Mouse (Mus musculus) midbrain, embryonic 12.5 days (tissue): ENCODE data around the gene Smyd1. TPM values are rescaled to one million over a fixed set of nuclear protein-coding genes. Genes with fewer than 3 reads are reported as not detected.

Source experiments
- ATAC-seq: fragments of 200-750 bp; cut with Nextera tagmentation; 2 replicates; pipeline ENCODE4 v1.8.0; 2017; ENCODE audit warnings: low read depth, moderate TSS enrichment, moderate library complexity; ENCODE audit not compliant: low FRiP score
- H3K27ac ChIP-seq: fragments of 300-500 bp; sonication (generic); replicated peaks from 2 replicates; pipeline ENCODE4 v1.5.1; 2016; ENCODE audit warnings: mild to moderate bottlenecking
- H3K27me3 ChIP-seq: fragments of 300-500 bp; sonication (generic); 2 replicates; pipeline ENCODE4 v1.6.1; 2016; ENCODE audit warnings: mild to moderate bottlenecking
- H3K36me3 ChIP-seq: fragments of 300-500 bp; sonication (generic); 2 replicates; pipeline ENCODE4 v1.6.1; 2016
- H3K4me1 ChIP-seq: fragments of 300-500 bp; sonication (generic); 2 replicates; pipeline ENCODE4 v1.6.1; 2016
- H3K4me2 ChIP-seq: fragments of 300-500 bp; sonication (generic); replicated peaks from 2 replicates; pipeline ENCODE4 v1.6.1; 2016; ENCODE audit warnings: mild to moderate bottlenecking, moderate library complexity
- H3K4me3 ChIP-seq: fragments of 300-500 bp; sonication (generic); 2 replicates; pipeline ENCODE4 v1.5.1; 2016; ENCODE audit warnings: mild to moderate bottlenecking
- H3K9ac ChIP-seq: fragments of 300-500 bp; sonication (generic); replicated peaks from 2 replicates; pipeline ENCODE4 v1.6.1; 2016; ENCODE audit warnings: mild to moderate bottlenecking, moderate library complexity
- H3K9me3 ChIP-seq: fragments of 300-500 bp; sonication (generic); 2 replicates; pipeline ENCODE4 v1.6.1; 2016; ENCODE audit warnings: mild to moderate bottlenecking
- WGBS: fragments of 180-500 bp; shearing (Covaris S2); methylation state at CpG from one replicate; pipeline ENCODE4 v1.1.7; 2016; 5-methylcytosine and 5-hydroxymethylcytosine counted together
- polyA plus RNA-seq: library from polyadenylated mRNA; unstranded; fragments of >200 nt; fragmentation: Nextera tagmentation; extraction: Ambion mirVana; gene quantifications from 2 replicates; pipeline ENCODE4 v1.2.1, GENCODE M21; 2016

Gene Smyd1
- polyA plus RNA-seq, 1 experiment from 2014 or later: 0.08 TPM

DNA sequence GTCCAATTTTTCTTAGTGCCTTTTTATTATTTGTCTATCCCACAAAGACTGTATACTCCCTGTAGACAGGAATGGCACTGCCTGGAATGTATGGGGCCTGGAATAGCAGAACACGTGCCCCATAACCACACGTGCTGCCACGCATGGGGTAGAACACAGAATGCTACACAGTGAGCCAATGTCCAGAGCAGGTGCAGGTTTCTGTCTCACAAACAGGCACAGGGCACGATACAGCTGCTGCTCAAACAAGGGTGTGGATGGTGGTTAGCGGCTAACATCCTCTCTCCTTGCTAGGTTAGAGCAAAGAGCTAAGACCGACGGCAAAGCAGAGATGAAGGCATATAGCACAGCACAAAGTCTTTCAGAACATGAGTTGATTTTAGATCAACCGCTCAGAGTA is 14.5 kb downstream of the Smyd1 start:
- H3K27me3 ChIP-seq: no peaks in the 10 kb centered on the region
- no peak overlapping the region for H3K4me3 ChIP-seq
- no peaks in the 10 kb centered on the region for H3K9me3 ChIP-seq
- H3K9ac ChIP-seq: no peak overlapping the region
- H3K4me1 ChIP-seq: no peaks in the 10 kb centered on the region
- H3K36me3 ChIP-seq: no peaks in the 10 kb centered on the region
- ATAC-seq: no peak
- no peak overlapping the region for H3K27ac ChIP-seq
- 89% methylated on average over 8 of the region's 8 CpGs for WGBS
- no peak overlapping the region for H3K4me2 ChIP-seq

DNA sequence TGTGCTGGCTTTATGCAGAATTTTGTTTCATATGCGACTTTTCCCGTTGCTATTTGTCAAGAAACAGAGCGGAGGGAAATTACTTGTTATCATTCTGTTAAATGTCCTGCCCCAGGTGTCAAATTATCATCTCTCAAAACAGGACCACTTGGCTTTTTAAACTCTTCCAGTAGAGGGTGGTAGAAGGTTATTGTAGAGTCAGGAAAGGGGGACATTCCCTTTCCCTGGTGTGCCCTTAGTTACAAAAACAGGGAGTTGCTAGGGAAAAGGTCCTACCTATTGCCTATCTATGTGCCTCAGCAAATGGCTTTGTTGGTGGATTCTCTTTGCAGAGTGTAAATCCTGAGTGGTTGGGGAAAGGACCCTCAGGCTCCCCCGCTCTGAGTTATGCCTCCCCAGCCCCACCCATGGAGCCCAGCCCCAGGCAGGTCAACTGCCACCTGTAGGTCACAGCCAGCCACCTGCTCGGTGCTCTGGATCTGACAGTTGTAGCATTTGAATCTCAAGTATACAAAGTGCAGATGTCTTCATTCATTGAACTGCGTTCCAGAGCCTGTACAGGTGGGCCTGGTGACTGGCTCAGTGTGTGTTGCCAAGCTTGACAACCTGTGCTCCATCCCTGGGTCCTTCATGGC is 19.8 kb downstream of the Smyd1 start:
- ATAC-seq: no peak

DNA sequence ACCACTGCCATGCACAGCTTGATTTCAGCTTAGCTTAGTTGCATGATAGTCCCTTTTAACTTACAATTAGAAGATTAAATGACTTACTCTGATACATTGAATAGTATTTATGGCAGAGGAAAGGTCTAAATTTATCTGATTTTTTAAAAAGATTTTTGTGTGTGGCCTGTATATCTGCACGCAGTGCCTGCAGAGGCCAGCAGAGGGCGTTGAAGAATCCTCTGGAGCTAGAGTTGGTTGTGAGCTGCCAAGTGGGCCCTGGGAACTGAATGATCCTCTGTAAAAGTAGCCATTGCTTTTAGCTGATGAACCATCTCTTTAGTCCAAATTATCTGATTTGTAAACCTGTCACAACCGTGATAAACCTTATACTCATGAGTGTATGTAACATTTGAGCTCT is 23.3 kb downstream of the Smyd1 start:
- H3K9me3 ChIP-seq: no peaks in the 10 kb centered on the region
- no peaks in the 10 kb centered on the region for H3K4me1 ChIP-seq
- H3K9ac ChIP-seq: no peak overlapping the region
- no peaks in the 10 kb centered on the region for H3K36me3 ChIP-seq
- H3K27me3 ChIP-seq: no peaks in the 10 kb centered on the region
- H3K27ac ChIP-seq: no peak overlapping the region
- no peak overlapping the region for H3K4me2 ChIP-seq
- WGBS: 36% methylated on average over 3 of the region's 3 CpGs
- no peak for ATAC-seq
- no peak overlapping the region for H3K4me3 ChIP-seq

More for the DNA sequence above, 19.8 kb downstream of the Smyd1 start:
- no peaks in the 10 kb centered on the region for H3K9me3 ChIP-seq
- H3K27me3 ChIP-seq: no peaks in the 10 kb centered on the region
- no peaks in the 10 kb centered on the region for H3K4me1 ChIP-seq
- no peaks in the 10 kb centered on the region for H3K36me3 ChIP-seq
- 70% methylated on average over 6 of the region's 6 CpGs for WGBS
- no peak overlapping the region for H3K27ac ChIP-seq
- H3K9ac ChIP-seq: no peak overlapping the region
- H3K4me3 ChIP-seq: no peak overlapping the region
- no peak overlapping the region for H3K4me2 ChIP-seq

DNA sequence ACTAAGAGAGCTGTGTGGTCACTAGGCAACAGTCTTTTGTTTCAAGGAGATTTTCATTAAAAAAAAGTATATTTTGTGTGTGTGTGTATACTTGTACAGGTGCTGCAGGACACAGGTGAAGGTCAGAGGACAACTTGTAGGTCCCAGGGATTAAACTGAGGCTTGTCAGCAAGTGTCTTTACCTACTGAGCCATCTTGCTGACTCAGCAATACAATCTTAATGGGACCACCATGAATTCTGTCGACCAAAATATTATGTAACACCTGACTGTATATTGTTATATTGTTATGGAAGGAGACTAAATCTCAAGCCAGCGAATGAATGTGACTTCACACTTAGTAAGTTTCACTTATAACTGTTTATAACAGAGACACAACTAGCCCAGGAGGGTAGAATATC is 24.0 kb downstream of the Smyd1 start:
- H3K4me1 ChIP-seq: no peaks in the 10 kb centered on the region
- H3K4me3 ChIP-seq: no peak overlapping the region
- 67% methylated on average over 2 of the region's 2 CpGs for WGBS
- no peak overlapping the region for H3K4me2 ChIP-seq
- H3K36me3 ChIP-seq: no peaks in the 10 kb centered on the region
- H3K27me3 ChIP-seq: no peaks in the 10 kb centered on the region
- no peak overlapping the region for H3K27ac ChIP-seq
- no peak overlapping the region for H3K9ac ChIP-seq
- ATAC-seq: no peak
- H3K9me3 ChIP-seq: no peaks in the 10 kb centered on the region

DNA sequence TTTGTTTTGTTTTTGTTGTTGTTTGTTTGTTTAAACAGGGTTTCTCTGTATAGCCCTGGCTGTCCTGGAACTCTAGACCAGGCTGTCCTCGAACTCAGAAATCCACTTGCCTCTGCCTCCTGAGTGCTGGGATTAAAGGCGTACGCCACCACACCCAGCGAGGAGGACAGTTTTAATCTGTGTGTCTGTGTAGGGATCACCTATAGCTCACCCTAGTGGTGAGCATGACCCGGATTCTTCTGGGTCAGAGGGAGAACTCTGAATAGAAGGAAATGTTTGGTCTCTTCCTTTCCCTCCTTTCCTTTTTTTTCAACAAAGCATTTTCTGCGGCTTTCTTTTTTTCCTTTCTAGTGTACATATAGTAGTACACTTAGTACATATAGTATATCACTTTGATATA is 26.7 kb downstream of the Smyd1 start:
- Histone ChIP-seq H3K36me3 (no peaks in the 10 kb centered on the region), H3K27ac (no peak overlapping the region), H3K27me3 (no peaks in the 10 kb centered on the region), H3K4me2 (no peak overlapping the region), H3K4me3 (no peak overlapping the region), H3K9ac (no peak overlapping the region), H3K9me3 (no peaks in the 10 kb centered on the region), H3K4me1 (no peaks in the 10 kb centered on the region)
- no peak for ATAC-seq
- 79% methylated on average over 6 of the region's 6 CpGs for WGBS

DNA sequence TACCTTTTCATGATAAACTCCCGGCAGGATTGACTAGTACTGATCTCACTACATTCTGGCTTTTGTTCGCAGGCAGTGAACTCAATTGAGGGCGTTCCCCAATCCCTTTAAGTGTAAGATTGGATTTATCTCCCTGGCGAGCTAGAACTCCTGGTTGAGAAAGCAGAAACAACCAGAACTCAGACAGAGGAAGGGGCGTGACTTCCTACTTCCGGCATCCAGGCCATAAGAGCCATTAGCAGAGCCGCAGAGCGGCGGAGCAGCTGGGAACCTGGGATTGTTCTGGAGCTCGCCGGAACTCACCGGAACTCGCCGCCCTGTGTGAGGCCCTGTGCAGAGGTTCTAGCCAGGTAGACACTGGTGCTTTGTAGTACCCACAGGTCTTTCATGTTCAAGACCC is 28.5 kb downstream of the Smyd1 start:
- no peaks in the 10 kb centered on the region for H3K4me1 ChIP-seq
- H3K4me2 ChIP-seq: no peak overlapping the region
- no peak for ATAC-seq
- no peak overlapping the region for H3K4me3 ChIP-seq
- WGBS: 88% methylated on average over 14 of the region's 14 CpGs
- H3K27me3 ChIP-seq: no peaks in the 10 kb centered on the region
- no peaks in the 10 kb centered on the region for H3K9me3 ChIP-seq
- no peak overlapping the region for H3K9ac ChIP-seq
- H3K27ac ChIP-seq: no peak overlapping the region
- no peaks in the 10 kb centered on the region for H3K36me3 ChIP-seq

DNA sequence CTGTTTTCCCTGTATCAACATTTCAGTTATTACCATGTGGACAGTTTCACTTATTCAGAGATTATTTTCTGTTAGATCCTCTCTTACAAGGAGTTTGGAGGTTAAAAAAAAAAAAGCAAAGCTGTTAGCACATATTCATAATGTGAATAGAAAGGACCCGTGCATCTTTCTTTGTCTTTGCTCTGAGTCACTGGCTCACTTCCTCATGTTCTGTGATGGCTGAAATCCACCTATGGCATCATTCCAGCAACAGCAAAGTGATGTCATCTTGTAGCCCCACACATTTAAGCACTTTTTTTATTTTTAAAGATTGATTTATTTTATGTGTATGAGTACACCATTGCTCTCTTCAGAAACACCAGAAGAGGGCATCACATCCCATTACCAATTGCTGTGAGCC is 42.6 kb downstream of the Smyd1 start:
- no peak overlapping the region for H3K9ac ChIP-seq
- H3K36me3 ChIP-seq: peaks cover 6% of the 10 kb centered on the region
- H3K27me3 ChIP-seq: no peaks in the 10 kb centered on the region
- H3K4me1 ChIP-seq: no peaks in the 10 kb centered on the region
- WGBS: 85% methylated on average over 1 of the region's 1 CpGs
- no peak for ATAC-seq
- H3K4me2 ChIP-seq: no peak overlapping the region
- H3K27ac ChIP-seq: no peak overlapping the region
- H3K4me3 ChIP-seq: no peak overlapping the region
- no peaks in the 10 kb centered on the region for H3K9me3 ChIP-seq

DNA sequence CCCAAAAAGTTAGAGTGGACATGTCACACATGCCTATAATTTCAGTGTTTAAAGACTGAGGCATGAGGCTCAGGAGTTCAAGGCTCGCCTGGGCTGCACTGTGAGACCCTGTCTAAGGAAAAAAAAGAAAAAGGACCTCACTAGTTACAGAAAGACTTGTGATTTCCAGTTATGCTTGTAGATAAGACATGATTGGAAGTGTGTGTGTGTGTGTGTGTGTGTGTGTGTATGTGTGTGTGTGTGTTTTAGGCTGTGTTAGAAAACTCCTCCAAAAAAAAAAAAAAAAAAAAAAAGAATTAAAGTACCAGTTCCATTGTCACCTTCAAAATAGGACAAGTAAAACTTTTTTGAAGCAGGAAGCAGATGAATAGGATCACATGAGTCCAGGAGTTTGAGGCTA is 47.4 kb downstream of the Smyd1 start:
- Histone ChIP-seq H3K27ac (no peak overlapping the region), H3K9me3 (no peaks in the 10 kb centered on the region), H3K9ac (no peak overlapping the region), H3K27me3 (no peaks in the 10 kb centered on the region), H3K4me3 (no peak overlapping the region), H3K36me3 (no peaks in the 10 kb centered on the region), H3K4me1 (peaks cover 15% of the 10 kb centered on the region), H3K4me2 (no peak overlapping the region)
- WGBS: 81% methylated on average over 1 of the region's 1 CpGs
- no peak for ATAC-seq

DNA sequence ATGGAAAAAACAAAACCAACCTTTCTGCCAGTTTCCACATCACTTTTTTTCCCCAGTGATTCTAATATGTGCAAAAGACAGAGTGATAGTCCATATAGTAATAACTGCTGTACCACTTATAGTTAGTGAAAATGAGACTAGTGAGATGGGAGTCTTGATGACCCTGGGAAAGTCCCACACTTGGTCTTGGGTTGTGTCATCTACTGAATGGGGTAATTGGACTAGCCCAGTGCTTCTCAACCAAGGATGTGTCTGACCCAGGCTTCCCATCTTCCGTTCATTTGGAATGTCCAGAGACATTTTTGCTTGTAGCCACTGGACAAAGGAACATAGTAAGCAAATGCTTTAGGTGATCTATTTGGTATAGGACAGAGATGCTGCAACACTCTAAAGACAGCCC is 48.3 kb downstream of the Smyd1 start:
- Histone ChIP-seq H3K4me2 (no peak overlapping the region), H3K36me3 (no peaks in the 10 kb centered on the region), H3K9me3 (no peaks in the 10 kb centered on the region), H3K9ac (no peak overlapping the region), H3K4me1 (peaks cover 15% of the 10 kb centered on the region), H3K27ac (no peak overlapping the region), H3K27me3 (no peaks in the 10 kb centered on the region), H3K4me3 (no peak overlapping the region)
- no peak for ATAC-seq
- 96% methylated on average over 1 of the region's 1 CpGs for WGBS

DNA sequence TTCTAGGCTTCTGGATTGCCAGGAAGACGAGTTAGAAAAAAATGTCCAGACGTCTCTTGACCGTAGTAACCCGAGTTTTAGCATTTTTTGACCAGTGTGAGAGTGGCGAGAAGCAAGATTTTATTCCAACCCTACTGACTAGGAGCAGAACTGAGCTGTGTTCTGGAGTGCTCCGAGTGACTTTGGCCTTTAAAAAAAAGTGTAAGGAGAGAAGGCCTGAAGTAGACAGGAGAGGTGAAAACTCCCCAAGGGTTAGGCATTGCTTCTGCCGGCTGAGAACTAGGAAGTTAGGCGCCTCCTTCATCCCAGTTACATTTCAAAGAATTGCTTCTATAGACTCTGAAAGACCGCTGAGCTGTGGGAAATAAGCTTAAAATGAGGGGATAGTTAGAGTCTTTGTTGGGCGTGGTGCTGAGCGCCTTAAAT is 49.7 kb downstream of the Smyd1 start:
- no peaks in the 10 kb centered on the region for H3K27me3 ChIP-seq
- peaks cover 15% of the 10 kb centered on the region for H3K4me1 ChIP-seq
- H3K4me3 ChIP-seq: peak overlapping the region; percentile 56
- H3K36me3 ChIP-seq: no peaks in the 10 kb centered on the region
- peak overlapping the region; percentile 60 for H3K4me2 ChIP-seq
- peak overlapping the region; percentile 77 for H3K9ac ChIP-seq
- H3K9me3 ChIP-seq: no peaks in the 10 kb centered on the region
- WGBS: under 1% methylated on average over 11 of the region's 11 CpGs
- ATAC-seq: no peak
- peak overlapping the region; percentile 95 for H3K27ac ChIP-seq

DNA sequence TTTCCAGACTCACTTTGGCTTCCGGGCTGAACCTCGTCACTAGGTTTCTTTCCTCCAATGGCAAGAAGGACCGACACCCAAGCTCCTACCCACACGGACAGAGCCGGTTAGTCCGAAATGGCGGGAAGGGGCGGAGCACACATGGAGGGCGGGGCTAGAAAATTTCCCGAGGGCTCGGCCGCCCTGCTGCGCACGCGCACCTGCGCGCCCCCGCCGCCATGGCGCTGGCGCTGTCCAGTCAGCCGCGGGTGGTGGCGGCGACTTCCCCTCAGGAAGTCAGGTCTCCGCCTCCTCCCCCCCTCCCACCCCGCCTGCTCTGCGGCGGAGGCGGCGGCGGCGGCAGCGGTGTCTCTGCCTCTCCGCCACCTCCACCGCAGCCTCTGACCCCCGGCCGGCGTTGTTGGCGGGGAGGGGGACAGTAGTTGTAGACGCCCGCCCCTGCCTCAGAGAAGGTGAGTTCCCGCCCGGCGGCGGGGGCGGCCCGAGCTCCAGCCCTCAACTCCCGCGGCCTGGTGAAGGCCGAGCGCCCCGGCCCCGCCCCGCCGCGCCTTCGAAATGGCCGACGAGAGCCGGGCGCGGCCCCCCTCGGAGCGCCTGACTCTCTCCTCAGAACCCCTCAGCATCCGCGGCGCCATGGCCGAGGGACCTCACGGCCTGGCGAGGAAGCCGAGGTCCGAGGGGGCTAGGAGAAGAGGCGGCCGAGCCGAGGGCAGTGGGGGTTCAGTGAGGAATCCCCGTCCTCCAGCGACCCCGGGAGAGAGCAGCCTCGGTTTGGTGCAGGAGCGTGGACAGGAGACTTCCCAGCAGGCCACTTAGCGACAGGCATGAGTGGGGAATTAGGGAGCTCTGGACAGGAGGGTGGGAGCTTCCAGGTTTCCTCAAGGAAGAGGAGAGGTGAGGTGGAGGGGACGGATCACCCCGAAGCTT is 50.4 kb downstream of the Smyd1 start, which contains the start of gene Krcc1:
TSS of gene Krcc1 (plus strand) at position 289 of the 927 bp plus-strand sequence.
- Histone ChIP-seq H3K27ac (peak within 1 kb of the TSS; percentile 95), H3K4me1 (peaks cover 15% of the 10 kb centered on the region), H3K9me3 (no peaks in the 10 kb centered on the region), H3K27me3 (no peaks in the 10 kb centered on the region), H3K36me3 (no peaks in the 10 kb centered on the region), H3K4me3 (peak within 1 kb of the TSS; percentile 56), H3K4me2 (peak within 1 kb of the TSS; percentile 60), H3K9ac (peak within 1 kb of the TSS; percentile 77)
- peak; percentile 94 for ATAC-seq
- under 1% methylated on average over 66 of the region's 84 CpGs for WGBS

DNA sequence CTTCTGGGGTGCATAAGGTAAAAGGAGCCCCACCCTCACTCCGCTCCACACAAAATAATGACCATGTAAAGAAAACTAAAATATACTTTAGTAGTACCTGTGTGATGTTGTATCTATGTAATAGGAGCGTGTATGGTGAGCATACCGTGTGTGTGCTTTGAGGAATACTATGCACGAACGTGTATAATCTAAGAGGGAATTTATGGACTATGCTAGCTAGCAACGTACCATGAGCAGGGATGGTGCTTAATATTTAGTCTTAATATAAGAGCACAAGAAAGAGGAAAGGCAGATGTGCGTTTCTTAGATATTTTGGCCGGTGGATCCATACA is 51.0 kb downstream of the Smyd1 start:
- Histone ChIP-seq H3K36me3 (no peaks in the 10 kb centered on the region), H3K4me2 (peak overlapping the region; percentile 60)
- WGBS: 4% methylated on average over 8 of the region's 8 CpGs

More for the DNA sequence above, 51.0 kb downstream of the Smyd1 start:
- H3K9ac ChIP-seq: peak overlapping the region; percentile 45
- peak; percentile 67; the same call in 1 of the 2 replicates for ATAC-seq
- H3K4me1 ChIP-seq: peaks cover 15% of the 10 kb centered on the region
- peak overlapping the region; percentile 56 for H3K4me3 ChIP-seq
- H3K9me3 ChIP-seq: no peaks in the 10 kb centered on the region
- peak overlapping the region; percentile 70 for H3K27ac ChIP-seq
- no peaks in the 10 kb centered on the region for H3K27me3 ChIP-seq
